Mouse (Mus musculus): Measurements from ENCODE around the gene Tmem54. TPM values are rescaled to one million over a fixed set of nuclear protein-coding genes. Genes with fewer than 3 reads are reported as not detected.

Tmem54 gene
- polyA plus RNA-seq, 1 experiment from 2014 or later, result 4.6 TPM

Other genes starting within 250 kb of the Tmem54 start
- gene Trim62, start 222.0 kb upstream of the Tmem54 start, polyA plus RNA-seq (2014; fragmentation: Nextera tagmentation; extraction: Ambion mirVana), result 10.3 and 11.7 TPM in 2 replicates
- gene Azin2, start 143.1 kb upstream of the Tmem54 start, polyA plus RNA-seq (2014; fragmentation: Nextera tagmentation; extraction: Ambion mirVana), result 14.9 and 15.4 TPM in 2 replicates
- gene Ak2, start 113.6 kb upstream of the Tmem54 start, polyA plus RNA-seq (2014; fragmentation: Nextera tagmentation; extraction: Ambion mirVana), result 176 and 182 TPM in 2 replicates
- gene Rnf19b, start 47.3 kb upstream of the Tmem54 start, polyA plus RNA-seq (2014; fragmentation: Nextera tagmentation; extraction: Ambion mirVana), result 9.6 and 9.8 TPM in 2 replicates
- 0.19 and 0.23 TPM in 2 replicates for gene Hpca, start 16.5 kb downstream of the Tmem54 start, polyA plus RNA-seq (2014; fragmentation: Nextera tagmentation; extraction: Ambion mirVana)
- gene Fndc5, start 31.5 kb downstream of the Tmem54 start, polyA plus RNA-seq (2014; fragmentation: Nextera tagmentation; extraction: Ambion mirVana), result 3.7 and 4.5 TPM in 2 replicates
- 30.5 and 32.3 TPM in 2 replicates for gene S100pbp, start 84.2 kb downstream of the Tmem54 start, polyA plus RNA-seq (2014; fragmentation: Nextera tagmentation; extraction: Ambion mirVana)
- gene Yars, start 84.2 kb downstream of the Tmem54 start, polyA plus RNA-seq (2014; fragmentation: Nextera tagmentation; extraction: Ambion mirVana), result 83.1 and 84.8 TPM in 2 replicates
- gene C77080, start 155.9 kb downstream of the Tmem54 start, polyA plus RNA-seq (2014; fragmentation: Nextera tagmentation; extraction: Ambion mirVana), result 3.7 and 4.2 TPM in 2 replicates
- gene Sync, start 182.1 kb downstream of the Tmem54 start, polyA plus RNA-seq (2014; fragmentation: Nextera tagmentation; extraction: Ambion mirVana), result 0.47 and 0.59 TPM in 2 replicates
- gene Rbbp4, start 229.8 kb downstream of the Tmem54 start, polyA plus RNA-seq (2014; fragmentation: Nextera tagmentation; extraction: Ambion mirVana), result 608 and 644 TPM in 2 replicates
- gene Zbtb8os, start 230.1 kb downstream of the Tmem54 start, polyA plus RNA-seq (2014; fragmentation: Nextera tagmentation; extraction: Ambion mirVana), result 42.5 and 53.3 TPM in 2 replicates

All from limb, embryonic 11.5 days (tissue).